Mouse (Mus musculus) activated CD4-positive, CD25-positive, alpha-beta regulatory T cell (primary cell): ENCODE measurements around the gene St5. TPM values are rescaled to one million over a fixed set of nuclear protein-coding genes. Genes with fewer than 3 reads are reported as not detected.

Experiments used
- polyA plus RNA-seq, 2 experiments: library from polyadenylated mRNA; unstranded; fragments of 100-300 nt; shearing (Covaris generic); gene quantifications; one replicate each; pipeline ENCODE4 v1.2.1; 2017

Gene St5
- under 1 TPM; 0.12 to 0.81 TPM for polyA plus RNA-seq

GRCm38 (mm10) chr7:109703190-109704015, at the start of gene St5, which contains the start of gene Akip1:
Gene St5, minus strand, starts transcription at chr7:109703605.
Gene Akip1, plus strand, starts transcription at chr7:109703690.

GRCm38 (mm10) chr7:109752008-109752925, 48.9 kb upstream of the St5 start, which contains the start of gene Tmem9b:
Gene Tmem9b, minus strand, starts transcription at chr7:109752875.

GRCm38 (mm10) chr7:109731626-109732025, 28.2 kb upstream of the St5 start, which contains the start of gene Ascl3:
Gene Ascl3, minus strand, starts transcription at chr7:109731726.

GRCm38 (mm10) chr7:109723697-109724096, 20.3 kb upstream of the St5 start, which contains the start of gene BC051019:
Gene BC051019, minus strand, starts transcription at chr7:109723850.

GRCm38 (mm10) chr7:109518838-109519696, 184.3 kb downstream of the St5 start, which contains the start of gene Rpl27a:
Gene Rpl27a, plus strand, starts transcription at chr7:109519147.

GRCm38 (mm10) chr7:109508034-109508433, 195.4 kb downstream of the St5 start, which contains the start of gene Trim66:
Gene Trim66, minus strand, starts transcription at chr7:109508134.

Other genes starting within 250 kb of the St5 start
- under 1 TPM in 1 of 2 experiments, not detected in 1; 0.34 TPM for gene Trim66, start 195.5 kb downstream of the St5 start, polyA plus RNA-seq
- gene Rpl27a, start 184.5 kb downstream of the St5 start, polyA plus RNA-seq, result 100 to 1,000 TPM; 100 to 170 TPM
- gene Akip1, start 85 bp upstream of the St5 start, polyA plus RNA-seq, result 10 to 100 TPM; 33.9 to 34.2 TPM
- under 1 TPM in 1 of 2 experiments, not detected in 1; 0.25 TPM for gene BC051019, start 20.2 kb upstream of the St5 start, polyA plus RNA-seq
- under 1 TPM in 1 of 2 experiments, not detected in 1; 0.31 TPM for gene Ascl3, start 28.1 kb upstream of the St5 start, polyA plus RNA-seq
- 100 to 1,000 TPM; 139 to 171 TPM for gene Tmem9b, start 49.3 kb upstream of the St5 start, polyA plus RNA-seq
- under 1 TPM; 0.25 to 0.90 TPM for gene Nrip3, start 78.4 kb upstream of the St5 start, polyA plus RNA-seq
- under 1 TPM in 1 of 2 experiments, not detected in 1; 0.21 TPM for gene Scube2, start 162.1 kb upstream of the St5 start, polyA plus RNA-seq